ENCODE assay signal across 8 mouse cellular contexts in genomic region chr8:94012013-94012951, GRCm38 (mm10). TPM values are rescaled to one million over a fixed set of nuclear protein-coding genes. Genes with fewer than 3 reads are reported as not detected.
DNase-seq lines count a peak whose midpoint lies in the region; ATAC-seq lines count a peak whose summit lies in the region.

Gene Amfr, minus strand, starts transcription at chr8:94012842.

- H3K27me3 ChIP-seq in hindbrain, embryonic 11.5 days (ENCODE audit: control insufficient read depth, insufficient read depth, low read length): no peaks in the 10 kb centered on the region

- no peaks in the 10 kb centered on the region for H3K9me3 ChIP-seq in hindbrain, embryonic 11.5 days (ENCODE audit: control insufficient read depth, low read length)

- H3K4me2 ChIP-seq in hindbrain, embryonic 11.5 days (replicated peaks; ENCODE audit: low read depth, low read length): peak within 1 kb of the TSS; percentile 89

- under 1% methylated on average over 99 of the region's 130 CpGs for WGBS in hindbrain, embryonic 11.5 days

- DNase-seq in T-cell, adult 2 months (ENCODE audit: low spot score): peak; percentile 68
- peak; percentile 87 to 89 for DNase-seq in cerebellum, postnatal 10 days
- DNase-seq in frontal cortex, postnatal 10 days (ENCODE audit: low spot score in 2 of 2): peak; percentile 46 to 54
- DNase-seq in hindbrain, embryonic 11.5 days (ENCODE audit: low spot score): peak; percentile 85
- DNase-seq in layer of hippocampus, postnatal 25 days (ENCODE audit: extremely low spot score in 1 of 2, low spot score in 1 of 2): peak; percentile 39 to 45
- peak; percentile 79 to 87 for DNase-seq in lung, postnatal 4 days
- DNase-seq in retina, postnatal 1 day: peak; percentile 86
- peak; percentile 57 for DNase-seq in urinary bladder, postnatal 14 days (ENCODE audit: low spot score)

- 0 out of 2 replicates have a peak, but pooled peaks cover 3% of the 10 kb centered on the region for H3K4me1 ChIP-seq in hindbrain, embryonic 11.5 days (replicated peaks; ENCODE audit: control insufficient read depth, insufficient read depth, low read length)

- H3K36me3 ChIP-seq in hindbrain, embryonic 11.5 days (ENCODE audit: control insufficient read depth, insufficient read depth, low read length): no peaks in the 10 kb centered on the region

- H3K9ac ChIP-seq in hindbrain, embryonic 11.5 days (ENCODE audit: low read depth, low read length): peak within 1 kb of the TSS; percentile 98

- H3K4me3 ChIP-seq in hindbrain, embryonic 11.5 days (ENCODE audit: low read depth, low read length): peak within 1 kb of the TSS; percentile 87

- peak within 1 kb of the TSS; percentile 94 for H3K27ac ChIP-seq in hindbrain, embryonic 11.5 days (ENCODE audit: low read depth, low read length)

- peak; percentile 94 for ATAC-seq in hindbrain, embryonic 11.5 days (ENCODE audit: low FRiP score)

RNA-seq across cellular contexts. Expression of gene Amfr, which starts in this region (rescaled TPM):
- polyA plus RNA-seq in hindbrain, embryonic 11.5 days (2014; fragmentation: Nextera tagmentation; extraction: Ambion mirVana): 49.3 and 58.1 TPM in 2 replicates
- total RNA-seq in layer of hippocampus, postnatal 25 days (2021): 100 to 1,000 TPM; 125 to 132 TPM

Comparison
In these comparisons a context has a peak if more than half of its experiments do, and no peak if none do; other contexts are left out.
1. Peak in every context shown above with its lines: DNase-seq, ATAC-seq, H3K4me3 ChIP-seq and H3K27ac ChIP-seq.